Mouse (Mus musculus): ENCODE data around the gene Dbx2. TPM values are rescaled to one million over a fixed set of nuclear protein-coding genes. Genes with fewer than 3 reads are reported as not detected.

The Dbx2 gene
- polyA plus RNA-seq, 1 experiment = not detected

DNA sequence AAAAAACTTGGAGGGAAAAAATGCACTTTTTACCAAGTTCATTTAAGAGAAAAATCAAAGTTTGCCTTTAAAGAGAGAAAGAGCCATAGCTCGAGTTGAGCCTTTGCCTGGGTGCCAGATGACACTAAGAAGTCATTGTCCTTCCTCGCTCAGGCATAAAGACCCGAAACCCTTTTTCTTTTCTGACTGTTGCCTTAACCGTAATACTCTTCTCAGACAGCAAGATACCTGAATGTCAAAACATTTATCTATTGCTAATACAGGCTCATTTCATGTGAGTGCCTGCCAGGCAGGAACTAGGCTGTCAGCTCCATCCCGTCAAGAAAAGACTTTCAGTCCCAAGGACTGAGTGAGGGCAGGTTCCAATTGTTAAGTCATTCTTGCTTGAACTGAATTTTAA is 35.4 kb upstream of the Dbx2 start:
- no peaks in the 10 kb centered on the region for H3K36me3 ChIP-seq (ENCODE audit: control insufficient read depth, insufficient read depth, low read length, poor library complexity, severe bottlenecking)
- H3K4me3 ChIP-seq (ENCODE audit: low read depth, low read length) = no peak overlapping the region
- no peak overlapping the region for H3K9ac ChIP-seq (ENCODE audit: low read depth, poor library complexity, severe bottlenecking)
- no peaks in the 10 kb centered on the region for H3K4me1 ChIP-seq (ENCODE audit: control insufficient read depth, insufficient read depth, low read length)
- no peak for TF ChIP-seq EP300 (IDR thresholded peaks at IDR 0.05; ENCODE audit: insufficient read depth, low read depth, low read length)
- TF ChIP-seq POLR2A (IDR thresholded peaks at IDR 0.05; ENCODE audit: insufficient read depth, low read length) = no peak
- no peak for TF ChIP-seq CTCF (IDR thresholded peaks at IDR 0.05; ENCODE audit: low read depth, low read length)
- H3K27ac ChIP-seq (ENCODE audit: insufficient read depth, low read length) = no peak overlapping the region
- no peaks in the 10 kb centered on the region for H3K9me3 ChIP-seq (replicated peaks; ENCODE audit: control insufficient read depth, insufficient read depth, low read length, poor library complexity, severe bottlenecking)
- no peaks in the 10 kb centered on the region for H3K27me3 ChIP-seq (ENCODE audit: control insufficient read depth, insufficient read depth, low read length, poor library complexity, severe bottlenecking)

DNA sequence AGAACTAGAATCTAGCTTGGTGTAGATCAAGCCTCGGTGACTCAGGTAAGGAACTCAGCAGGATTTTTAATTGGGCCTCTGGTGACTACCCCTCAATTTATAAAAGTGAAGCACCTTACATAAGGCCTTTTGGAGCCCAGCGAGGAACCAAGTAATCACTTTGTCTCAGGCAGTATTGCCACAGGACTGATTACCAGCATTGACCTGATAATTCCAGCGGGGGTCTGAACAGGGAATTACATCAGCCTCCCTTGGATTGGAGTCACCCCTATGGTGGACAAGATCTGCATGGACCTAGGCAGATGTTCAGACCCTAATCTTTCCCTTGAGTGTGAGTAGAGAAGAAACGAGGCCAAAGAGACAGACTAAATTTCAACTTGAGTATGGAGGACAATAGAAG is 26.9 kb upstream of the Dbx2 start:
- Histone ChIP-seq H3K36me3 (ENCODE audit: control insufficient read depth, insufficient read depth, low read length, poor library complexity, severe bottlenecking) (no peaks in the 10 kb centered on the region), H3K9ac (ENCODE audit: low read depth, poor library complexity, severe bottlenecking) (no peak overlapping the region), H3K9me3 (replicated peaks; ENCODE audit: control insufficient read depth, insufficient read depth, low read length, poor library complexity, severe bottlenecking) (no peaks in the 10 kb centered on the region), H3K27me3 (ENCODE audit: control insufficient read depth, insufficient read depth, low read length, poor library complexity, severe bottlenecking) (no peaks in the 10 kb centered on the region), H3K4me1 (ENCODE audit: control insufficient read depth, insufficient read depth, low read length) (peaks cover 2% of the 10 kb centered on the region), H3K27ac (ENCODE audit: insufficient read depth, low read length) (no peak overlapping the region), H3K4me3 (ENCODE audit: low read depth, low read length) (no peak overlapping the region)
- TF ChIP-seq POLR2A (IDR thresholded peaks at IDR 0.05; ENCODE audit: insufficient read depth, low read length) (no peak), EP300 (IDR thresholded peaks at IDR 0.05; ENCODE audit: insufficient read depth, low read depth, low read length) (no peak), CTCF (IDR thresholded peaks at IDR 0.05; ENCODE audit: low read depth, low read length) (no peak)

DNA sequence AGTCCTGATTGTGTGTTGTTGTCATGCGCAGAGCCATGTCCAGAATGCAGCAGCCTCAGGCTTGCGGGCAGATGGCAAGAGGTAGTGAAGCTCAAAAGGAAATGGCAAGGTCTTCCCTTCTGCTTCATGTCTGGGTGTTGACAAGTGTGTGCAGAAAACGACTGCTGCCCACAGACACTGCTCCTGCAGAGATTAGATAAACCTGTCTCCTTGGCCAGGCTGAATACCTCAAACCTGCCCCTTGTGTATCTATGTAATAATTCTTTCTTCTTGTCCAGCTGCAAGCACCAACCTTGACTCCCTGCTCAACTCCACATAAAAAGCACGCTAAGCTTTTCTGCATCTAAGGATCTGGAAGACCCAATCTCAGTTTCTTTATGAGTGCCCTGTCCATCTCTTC is 19.9 kb upstream of the Dbx2 start:
- Histone ChIP-seq H3K9ac (ENCODE audit: low read depth, poor library complexity, severe bottlenecking) (no peak overlapping the region), H3K4me3 (ENCODE audit: low read depth, low read length) (no peak overlapping the region)
- TF ChIP-seq EP300 (IDR thresholded peaks at IDR 0.05; ENCODE audit: insufficient read depth, low read depth, low read length) (no peak), POLR2A (IDR thresholded peaks at IDR 0.05; ENCODE audit: insufficient read depth, low read length) (no peak), CTCF (IDR thresholded peaks at IDR 0.05; ENCODE audit: low read depth, low read length) (no peak)

DNA sequence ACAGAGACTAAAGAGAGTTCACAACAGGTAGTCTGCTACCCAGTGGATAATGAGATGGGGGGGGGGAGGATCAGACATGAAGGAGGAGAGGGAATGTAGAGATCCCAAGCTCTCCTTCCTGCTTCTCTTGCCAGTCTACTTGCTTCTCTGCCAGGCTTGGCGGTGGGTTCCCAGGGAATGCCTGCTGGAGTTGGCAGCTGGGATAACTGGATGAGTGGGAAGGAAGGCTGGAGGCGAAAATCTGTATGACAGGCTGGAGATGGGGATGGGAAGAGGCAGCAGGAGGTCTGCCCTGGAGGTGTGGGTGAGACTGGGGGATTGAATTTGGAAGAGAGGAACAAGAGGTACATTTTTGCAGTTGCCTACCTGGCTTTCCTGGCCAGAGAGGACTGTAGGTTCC is 19.4 kb upstream of the Dbx2 start:
- Histone ChIP-seq H3K27ac (ENCODE audit: insufficient read depth, low read length) (no peak overlapping the region), H3K36me3 (ENCODE audit: control insufficient read depth, insufficient read depth, low read length, poor library complexity, severe bottlenecking) (no peaks in the 10 kb centered on the region), H3K9me3 (replicated peaks; ENCODE audit: control insufficient read depth, insufficient read depth, low read length, poor library complexity, severe bottlenecking) (0 out of 2 replicates have a peak, but pooled peaks cover 4% of the 10 kb centered on the region), H3K9ac (ENCODE audit: low read depth, poor library complexity, severe bottlenecking) (no peak overlapping the region), H3K4me3 (ENCODE audit: low read depth, low read length) (no peak overlapping the region), H3K27me3 (ENCODE audit: control insufficient read depth, insufficient read depth, low read length, poor library complexity, severe bottlenecking) (no peaks in the 10 kb centered on the region), H3K4me1 (ENCODE audit: control insufficient read depth, insufficient read depth, low read length) (peaks cover 2% of the 10 kb centered on the region)
- TF ChIP-seq POLR2A (IDR thresholded peaks at IDR 0.05; ENCODE audit: insufficient read depth, low read length) (no peak), EP300 (IDR thresholded peaks at IDR 0.05; ENCODE audit: insufficient read depth, low read depth, low read length) (no peak), CTCF (IDR thresholded peaks at IDR 0.05; ENCODE audit: low read depth, low read length) (no peak)

More for the DNA sequence above, 19.9 kb upstream of the Dbx2 start:
- H3K27ac ChIP-seq (ENCODE audit: insufficient read depth, low read length) = no peak overlapping the region
- H3K36me3 ChIP-seq (ENCODE audit: control insufficient read depth, insufficient read depth, low read length, poor library complexity, severe bottlenecking) = no peaks in the 10 kb centered on the region
- no peaks in the 10 kb centered on the region for H3K27me3 ChIP-seq (ENCODE audit: control insufficient read depth, insufficient read depth, low read length, poor library complexity, severe bottlenecking)
- peaks cover 2% of the 10 kb centered on the region for H3K4me1 ChIP-seq (ENCODE audit: control insufficient read depth, insufficient read depth, low read length)
- 0 out of 2 replicates have a peak, but pooled peaks cover 4% of the 10 kb centered on the region for H3K9me3 ChIP-seq (replicated peaks; ENCODE audit: control insufficient read depth, insufficient read depth, low read length, poor library complexity, severe bottlenecking)

DNA sequence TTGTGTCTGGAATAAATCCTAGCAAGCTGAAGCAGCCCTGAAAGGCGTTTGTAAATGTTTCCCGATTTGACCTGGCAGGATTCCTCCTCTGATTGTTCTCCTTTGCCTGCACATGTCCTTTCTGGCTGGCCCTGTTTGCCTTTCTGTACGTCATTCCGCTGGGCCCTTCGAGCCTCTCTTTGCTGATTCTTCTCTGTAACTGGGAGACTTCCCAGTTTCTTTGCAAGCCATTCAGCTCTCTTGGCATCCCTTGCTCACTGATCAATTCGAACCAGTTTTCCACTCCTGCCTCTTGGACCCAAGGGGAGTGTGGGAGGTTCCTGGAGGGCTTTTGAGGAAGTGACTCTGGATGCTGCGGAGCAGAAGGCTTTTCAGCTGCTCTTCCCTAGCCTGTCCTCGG is 11.4 kb upstream of the Dbx2 start:
- no peaks in the 10 kb centered on the region for H3K36me3 ChIP-seq (ENCODE audit: control insufficient read depth, insufficient read depth, low read length, poor library complexity, severe bottlenecking)
- no peaks in the 10 kb centered on the region for H3K9me3 ChIP-seq (replicated peaks; ENCODE audit: control insufficient read depth, insufficient read depth, low read length, poor library complexity, severe bottlenecking)
- H3K27me3 ChIP-seq (ENCODE audit: control insufficient read depth, insufficient read depth, low read length, poor library complexity, severe bottlenecking) = no peaks in the 10 kb centered on the region; the same call in 1 of the 2 replicates
- H3K9ac ChIP-seq (ENCODE audit: low read depth, poor library complexity, severe bottlenecking) = no peak overlapping the region
- no peaks in the 10 kb centered on the region for H3K4me1 ChIP-seq (ENCODE audit: control insufficient read depth, insufficient read depth, low read length)
- TF ChIP-seq CTCF (IDR thresholded peaks at IDR 0.05; ENCODE audit: low read depth, low read length) = no peak
- 0 out of 2 replicates have a peak, but pooled peaks have one; percentile 46 for TF ChIP-seq EP300 (IDR thresholded peaks at IDR 0.05; ENCODE audit: insufficient read depth, low read depth, low read length)
- H3K4me3 ChIP-seq (ENCODE audit: low read depth, low read length) = no peak overlapping the region
- H3K27ac ChIP-seq (ENCODE audit: insufficient read depth, low read length) = peak overlapping the region; percentile 31; the same call in 1 of the 2 replicates

DNA sequence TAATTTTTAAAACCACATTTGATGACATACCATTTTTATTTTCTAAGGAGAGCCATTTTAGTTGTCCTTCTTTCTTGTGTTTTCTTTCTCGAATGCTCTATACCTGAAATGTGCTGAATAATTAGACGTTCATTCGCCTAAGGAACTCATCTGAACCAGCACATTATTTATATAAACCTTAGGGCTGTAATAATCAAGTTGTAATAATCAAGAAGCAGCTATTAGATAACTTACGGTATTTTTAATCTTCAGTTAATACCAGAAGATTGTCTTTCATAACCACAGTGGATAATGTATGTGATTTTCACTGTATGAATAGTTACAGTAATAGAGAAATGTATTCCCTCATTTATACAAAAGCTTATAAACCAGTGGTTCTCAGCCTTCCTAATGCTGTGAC is 9.2 kb upstream of the Dbx2 start:
- H3K4me1 ChIP-seq (ENCODE audit: control insufficient read depth, insufficient read depth, low read length) = no peaks in the 10 kb centered on the region
- no peak overlapping the region for H3K9ac ChIP-seq (ENCODE audit: low read depth, poor library complexity, severe bottlenecking)
- no peak overlapping the region for H3K4me3 ChIP-seq (ENCODE audit: low read depth, low read length)
- H3K27ac ChIP-seq (ENCODE audit: insufficient read depth, low read length) = no peak overlapping the region
- no peaks in the 10 kb centered on the region for H3K9me3 ChIP-seq (replicated peaks; ENCODE audit: control insufficient read depth, insufficient read depth, low read length, poor library complexity, severe bottlenecking)
- H3K27me3 ChIP-seq (ENCODE audit: control insufficient read depth, insufficient read depth, low read length, poor library complexity, severe bottlenecking) = no peaks in the 10 kb centered on the region; the same call in 1 of the 2 replicates
- no peak for TF ChIP-seq POLR2A (IDR thresholded peaks at IDR 0.05; ENCODE audit: insufficient read depth, low read length)
- TF ChIP-seq CTCF (IDR thresholded peaks at IDR 0.05; ENCODE audit: low read depth, low read length) = no peak
- no peak for TF ChIP-seq EP300 (IDR thresholded peaks at IDR 0.05; ENCODE audit: insufficient read depth, low read depth, low read length)
- H3K36me3 ChIP-seq (ENCODE audit: control insufficient read depth, insufficient read depth, low read length, poor library complexity, severe bottlenecking) = no peaks in the 10 kb centered on the region

Measured in ES-Bruce4 (cell line).